Mouse (Mus musculus) olfactory bulb, adult 2 months (tissue): ENCODE data around the gene Phactr2.

ENCODE experiments used
- CTCF ChIP-seq: fragments of 200-500 bp; IDR thresholded peaks from 2 replicates; pipeline ENCODE4 v1.5.1; 2012; ENCODE audit warnings: low read depth, mild to moderate bottlenecking, low read length, moderate library complexity; ENCODE audit not compliant: insufficient read depth
- POLR2A ChIP-seq: fragments of 200-500 bp; IDR thresholded peaks from 2 replicates; pipeline ENCODE4 v1.6.1; 2012; ENCODE audit warnings: mild to moderate bottlenecking, low read depth, low read length, moderate library complexity; ENCODE audit not compliant: insufficient read depth

GRCm38 (mm10) chr10:13451640-13452039, 22.6 kb downstream of the Phactr2 start:
- no peak for TF ChIP-seq CTCF
- TF ChIP-seq POLR2A: no peak
